Mouse (Mus musculus): ENCODE measurements at regions not wholly inside any gene's neighbourhood (a gene's known extent, or its start where the extent isn't known, plus 50 kb on each side); places are given as distances from the start of the nearest gene placed in this dataset.

- Histone ChIP-seq H3K4me2 (no peak overlapping the region), H3K36me3 (no peaks in the 10 kb centered on the region), H3K9ac (replicated peaks) (no peak overlapping the region), H3K4me3 (replicated peaks) (no peak overlapping the region), H3K4me1 (no peaks in the 10 kb centered on the region), H3K27ac (replicated peaks) (no peak overlapping the region), H3K9me3 (replicated peaks) (no peaks in the 10 kb centered on the region), H3K27me3 (replicated peaks) (no peaks in the 10 kb centered on the region)
- ATAC-seq (ENCODE audit: low FRiP score): no peak
- WGBS: 47% methylated on average over 5 of the region's 5 CpGs
Observed at GRCm38 (mm10) chr8:126216391-126216790, 82.0 kb upstream of the Slc35f3 start.

- H3K27me3 ChIP-seq (replicated peaks): no peaks in the 10 kb centered on the region
- no peak overlapping the region for H3K4me2 ChIP-seq
- no peaks in the 10 kb centered on the region for H3K4me1 ChIP-seq
- no peaks in the 10 kb centered on the region for H3K36me3 ChIP-seq
- H3K9ac ChIP-seq (replicated peaks): no peak overlapping the region
- no peak overlapping the region for H3K27ac ChIP-seq (replicated peaks)
- WGBS: 61% methylated on average over 1 of the region's 1 CpGs
- ATAC-seq (ENCODE audit: low FRiP score): no peak
- H3K9me3 ChIP-seq (replicated peaks): no peaks in the 10 kb centered on the region
- H3K4me3 ChIP-seq (replicated peaks): no peak overlapping the region
Observed at GRCm38 (mm10) chr8:126221631-126222030, 76.7 kb upstream of the Slc35f3 start.

GRCm38 (mm10) chr8:126231801-126232200 lies 66.6 kb upstream of the Slc35f3 start:
- Histone ChIP-seq H3K27ac (replicated peaks) (no peak overlapping the region), H3K4me1 (no peaks in the 10 kb centered on the region), H3K36me3 (no peaks in the 10 kb centered on the region), H3K27me3 (replicated peaks) (no peaks in the 10 kb centered on the region), H3K4me3 (replicated peaks) (no peak overlapping the region), H3K9me3 (replicated peaks) (no peaks in the 10 kb centered on the region), H3K4me2 (no peak overlapping the region), H3K9ac (replicated peaks) (no peak overlapping the region)
- 93% methylated on average over 1 of the region's 1 CpGs for WGBS
- no peak for ATAC-seq (ENCODE audit: low FRiP score)

- Histone ChIP-seq H3K4me3 (replicated peaks) (no peak overlapping the region), H3K9ac (replicated peaks) (no peak overlapping the region), H3K27ac (replicated peaks) (no peak overlapping the region), H3K9me3 (replicated peaks) (no peaks in the 10 kb centered on the region), H3K4me2 (no peak overlapping the region), H3K4me1 (no peaks in the 10 kb centered on the region), H3K27me3 (replicated peaks) (no peaks in the 10 kb centered on the region), H3K36me3 (no peaks in the 10 kb centered on the region)
- ATAC-seq (ENCODE audit: low FRiP score): no peak
- WGBS: 22% methylated on average over 7 of the region's 7 CpGs
Observed at GRCm38 (mm10) chr8:126232521-126232920, 65.8 kb upstream of the Slc35f3 start.

- no peak for ATAC-seq (ENCODE audit: low FRiP score)
- Histone ChIP-seq H3K36me3 (no peaks in the 10 kb centered on the region), H3K4me3 (replicated peaks) (no peak overlapping the region), H3K9ac (replicated peaks) (no peak overlapping the region), H3K9me3 (replicated peaks) (no peaks in the 10 kb centered on the region), H3K27ac (replicated peaks) (no peak overlapping the region), H3K27me3 (replicated peaks) (no peaks in the 10 kb centered on the region), H3K4me2 (no peak overlapping the region), H3K4me1 (no peaks in the 10 kb centered on the region)
Observed at GRCm38 (mm10) chr8:126239684-126240083, 58.7 kb upstream of the Slc35f3 start.

- no peak overlapping the region for H3K4me2 ChIP-seq
- ATAC-seq (ENCODE audit: low FRiP score): no peak
- no peak overlapping the region for H3K9ac ChIP-seq (replicated peaks)
- H3K27me3 ChIP-seq (replicated peaks): no peaks in the 10 kb centered on the region
- H3K27ac ChIP-seq (replicated peaks): no peak overlapping the region
- 64% methylated on average over 4 of the region's 4 CpGs for WGBS
- no peak overlapping the region for H3K4me3 ChIP-seq (replicated peaks)
- no peaks in the 10 kb centered on the region for H3K36me3 ChIP-seq
- no peaks in the 10 kb centered on the region for H3K9me3 ChIP-seq (replicated peaks)
- H3K4me1 ChIP-seq: no peaks in the 10 kb centered on the region
Observed at GRCm38 (mm10) chr8:126244321-126244720, 54.0 kb upstream of the Slc35f3 start.

Data from neural tube, embryonic 15.5 days (tissue).